Mouse (Mus musculus): ENCODE measurements around the gene Sema3e. TPM values are rescaled to one million over a fixed set of nuclear protein-coding genes. Genes with fewer than 3 reads are reported as not detected.

The Sema3e gene
- total and polyA plus RNA-seq, 3 experiments, result not detected

- dilution Hi-C loops (cut with MboI; ENCODE audit: extremely low pct_ligation_motif_present, extremely low pct_unique_long_range_greater_than_20kb, low sequenced_read_pairs), result no loop called here
These were observed 63.0 kb downstream of the Sema3e start for GRCm38 (mm10) chr5:14088100-14088499.

GRCm38 (mm10) chr5:14089875-14090608 lies 65.0 kb downstream of the Sema3e start:
- Histone ChIP-seq H3K9ac (ENCODE audit: insufficient read depth, low read depth) (no peak overlapping the region), H3K79me2 (replicated peaks; ENCODE audit: control insufficient read depth, extremely low read depth, insufficient read depth, poor library complexity, severe bottlenecking) (no peaks in the 10 kb centered on the region), H3K27ac (ENCODE audit: insufficient read depth, low read depth) (no peak overlapping the region), H3K4me3 (replicated peaks in 1 of 3; ENCODE audit: low read depth in 2 of 3, low read length in 2 of 3, poor library complexity in 1 of 3) (no peak overlapping the region), H3K4me1 (ENCODE audit: control insufficient read depth in 1 of 2, insufficient read depth in 2 of 2) (no peaks in the 10 kb centered on the region), H3K9me3 (replicated peaks; ENCODE audit: low read length) (peaks cover 32% of the 10 kb centered on the region), H3K27me3 (replicated peaks) (no peaks in the 10 kb centered on the region), H3K36me3 (replicated peaks in 1 of 2; ENCODE audit: control insufficient read depth in 1 of 2, insufficient read depth in 1 of 2, low read length in 1 of 2) (no peaks in the 10 kb centered on the region), H3K4me2 (ENCODE audit: insufficient read depth, low read depth, poor library complexity, severe bottlenecking) (no peak overlapping the region)
- dilution Hi-C loops (cut with MboI; ENCODE audit: extremely low pct_ligation_motif_present, extremely low pct_unique_long_range_greater_than_20kb, low sequenced_read_pairs) (no loop called here), in situ Hi-C loops (cut with MboI; ENCODE audit: low pct_ligation_motif_present, low pct_unique_long_range_greater_than_20kb, low sequenced_read_pairs) (no loop called here)
- DNase-seq (ENCODE audit: extremely low read depth), result no peak
- no peak for TF ChIP-seq MYC (IDR thresholded peaks at IDR 0.05; ENCODE audit: low read depth, low read length)
- no peak for TF ChIP-seq E2F4 (IDR thresholded peaks at IDR 0.05; ENCODE audit: insufficient replicate concordance, low read depth, low read length)
- TF ChIP-seq USF2 (conservative IDR thresholded peaks at IDR 0.05; ENCODE audit: low read depth, low read length), result no peak
- no peak for TF ChIP-seq ZNF384 (IDR thresholded peaks at IDR 0.05; ENCODE audit: low read depth, low read length)
- TF ChIP-seq BHLHE40 (IDR thresholded peaks at IDR 0.05; ENCODE audit: low read depth, low read length), result no peak

More at GRCm38 (mm10) chr5:14088100-14088499, 63.0 kb downstream of the Sema3e start:
- Histone ChIP-seq H3K9ac (ENCODE audit: insufficient read depth, low read depth) (no peak overlapping the region), H3K79me2 (replicated peaks; ENCODE audit: control insufficient read depth, extremely low read depth, insufficient read depth, poor library complexity, severe bottlenecking) (no peaks in the 10 kb centered on the region), H3K27me3 (replicated peaks) (no peaks in the 10 kb centered on the region), H3K9me3 (replicated peaks; ENCODE audit: low read length) (peaks cover 30% of the 10 kb centered on the region), H3K27ac (ENCODE audit: insufficient read depth, low read depth) (no peak overlapping the region), H3K4me1 (ENCODE audit: control insufficient read depth in 1 of 2, insufficient read depth in 2 of 2) (no peaks in the 10 kb centered on the region), H3K4me2 (ENCODE audit: insufficient read depth, low read depth, poor library complexity, severe bottlenecking) (no peak overlapping the region), H3K36me3 (replicated peaks in 1 of 2; ENCODE audit: control insufficient read depth in 1 of 2, insufficient read depth in 1 of 2, low read length in 1 of 2) (no peaks in the 10 kb centered on the region), H3K4me3 (replicated peaks in 1 of 3; ENCODE audit: low read depth in 2 of 3, low read length in 2 of 3, poor library complexity in 1 of 3) (no peak overlapping the region)
- TF ChIP-seq TBP (conservative IDR thresholded peaks at IDR 0.05; ENCODE audit: low read depth, low read length), result no peak
- no peak for TF ChIP-seq POLR2AphosphoS2 (IDR thresholded peaks at IDR 0.05; ENCODE audit: low read depth, low read length)
- no peak for TF ChIP-seq E2F4 (IDR thresholded peaks at IDR 0.05; ENCODE audit: insufficient replicate concordance, low read depth, low read length)
- no peak for TF ChIP-seq ZMIZ1 (IDR thresholded peaks at IDR 0.05; ENCODE audit: low read depth, low read length)
- DNase-seq (ENCODE audit: extremely low read depth), result no peak
- in situ Hi-C loops (cut with MboI; ENCODE audit: low pct_ligation_motif_present, low pct_unique_long_range_greater_than_20kb, low sequenced_read_pairs), result no loop called here

GRCm38 (mm10) chr5:14090609-14090969 lies 65.5 kb downstream of the Sema3e start:
- in situ Hi-C loops (cut with MboI; ENCODE audit: low pct_ligation_motif_present, low pct_unique_long_range_greater_than_20kb, low sequenced_read_pairs) (no loop called here), dilution Hi-C loops (cut with MboI; ENCODE audit: extremely low pct_ligation_motif_present, extremely low pct_unique_long_range_greater_than_20kb, low sequenced_read_pairs) (no loop called here)
- H3K9me3 ChIP-seq (replicated peaks; ENCODE audit: low read length), result peaks cover 32% of the 10 kb centered on the region
- DNase-seq (ENCODE audit: extremely low read depth), result no peak
- TF ChIP-seq ZC3H11A (IDR thresholded peaks at IDR 0.05; ENCODE audit: low read depth, low read length), result no peak
- no peak for TF ChIP-seq MAX (IDR thresholded peaks at IDR 0.05; ENCODE audit: low read length)
- H3K27me3 ChIP-seq (replicated peaks), result no peaks in the 10 kb centered on the region
- H3K79me2 ChIP-seq (replicated peaks; ENCODE audit: control insufficient read depth, extremely low read depth, insufficient read depth, poor library complexity, severe bottlenecking), result no peaks in the 10 kb centered on the region
- no peak overlapping the region for H3K4me2 ChIP-seq (ENCODE audit: insufficient read depth, low read depth, poor library complexity, severe bottlenecking)
- no peaks in the 10 kb centered on the region for H3K36me3 ChIP-seq (replicated peaks in 1 of 2; ENCODE audit: control insufficient read depth in 1 of 2, insufficient read depth in 1 of 2, low read length in 1 of 2)
- H3K4me1 ChIP-seq (ENCODE audit: control insufficient read depth in 1 of 2, insufficient read depth in 2 of 2), result no peaks in the 10 kb centered on the region
- H3K9ac ChIP-seq (ENCODE audit: insufficient read depth, low read depth), result no peak overlapping the region
- no peak overlapping the region for H3K27ac ChIP-seq (ENCODE audit: insufficient read depth, low read depth)
- H3K4me3 ChIP-seq (replicated peaks in 1 of 3; ENCODE audit: low read depth in 2 of 3, low read length in 2 of 3, poor library complexity in 1 of 3), result no peak overlapping the region

Data from CH12.LX (cell line).